Mouse (Mus musculus) central nervous system, embryonic 14 days (tissue): ENCODE data around the gene Ppp1r12a. TPM values are rescaled to one million over a fixed set of nuclear protein-coding genes. Genes with fewer than 3 reads are reported as not detected.

Experiments used
- polyA plus RNA-seq: library from polyadenylated mRNA; depleted of rRNA; stranded (reverse); fragments of >200 nt; gene quantifications from 2 replicates; pipeline ENCODE4 v1.2.3, GENCODE M21; 2012; rRNA removed

Ppp1r12a gene
- 63.3 and 64.5 TPM in 2 replicates for polyA plus RNA-seq

DNA sequence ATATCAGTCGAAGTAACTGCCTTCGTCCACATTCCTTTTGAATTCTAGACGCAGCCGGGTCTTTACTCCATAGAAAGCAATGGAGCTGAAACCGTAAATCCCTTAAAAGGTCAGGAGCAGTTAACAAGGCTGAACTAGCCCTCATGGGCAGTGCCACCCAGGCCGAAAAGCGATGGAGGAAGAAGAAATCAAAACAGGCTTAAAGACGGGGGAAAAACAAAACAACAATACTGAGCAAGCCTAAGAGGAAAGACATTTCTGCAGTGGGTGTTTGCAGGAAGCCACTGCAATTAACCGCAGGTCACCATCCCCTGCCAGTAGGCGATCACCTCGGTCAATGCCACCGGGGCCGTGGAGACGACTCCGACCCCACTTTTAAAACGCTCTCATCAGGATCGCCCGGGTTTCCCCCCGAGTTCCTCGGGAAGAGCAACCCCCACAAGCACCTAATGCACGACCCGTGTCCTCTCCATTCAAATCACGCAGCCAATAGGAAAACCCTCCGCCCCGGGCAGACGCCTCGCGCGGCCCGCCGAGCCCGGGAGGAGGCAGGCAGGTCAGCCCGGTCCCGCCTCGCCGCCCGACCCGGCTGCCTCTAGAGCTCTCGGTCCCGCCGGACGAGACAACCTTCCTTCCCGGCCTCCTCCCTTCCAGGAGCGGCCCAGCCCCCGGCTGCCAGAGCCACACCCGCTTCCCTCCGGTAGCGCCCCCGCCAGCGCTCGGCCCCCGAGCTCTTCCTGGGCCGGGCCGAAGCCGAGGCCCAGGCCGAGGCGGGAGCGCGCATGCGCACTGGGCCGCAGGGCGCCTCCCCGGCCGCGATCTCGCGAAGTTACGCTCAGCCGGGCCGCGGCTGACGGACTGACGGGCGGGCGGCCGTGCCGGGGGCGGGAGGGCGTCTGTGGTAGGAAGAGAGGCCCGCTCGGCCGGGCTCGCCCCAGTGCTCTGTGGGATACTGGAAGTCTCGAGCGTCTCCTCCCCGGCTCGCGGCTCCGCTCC, at the start of gene Ppp1r12a:
TSS of gene Ppp1r12a (plus strand) at position 933 of the 996 bp plus-strand sequence.

DNA sequence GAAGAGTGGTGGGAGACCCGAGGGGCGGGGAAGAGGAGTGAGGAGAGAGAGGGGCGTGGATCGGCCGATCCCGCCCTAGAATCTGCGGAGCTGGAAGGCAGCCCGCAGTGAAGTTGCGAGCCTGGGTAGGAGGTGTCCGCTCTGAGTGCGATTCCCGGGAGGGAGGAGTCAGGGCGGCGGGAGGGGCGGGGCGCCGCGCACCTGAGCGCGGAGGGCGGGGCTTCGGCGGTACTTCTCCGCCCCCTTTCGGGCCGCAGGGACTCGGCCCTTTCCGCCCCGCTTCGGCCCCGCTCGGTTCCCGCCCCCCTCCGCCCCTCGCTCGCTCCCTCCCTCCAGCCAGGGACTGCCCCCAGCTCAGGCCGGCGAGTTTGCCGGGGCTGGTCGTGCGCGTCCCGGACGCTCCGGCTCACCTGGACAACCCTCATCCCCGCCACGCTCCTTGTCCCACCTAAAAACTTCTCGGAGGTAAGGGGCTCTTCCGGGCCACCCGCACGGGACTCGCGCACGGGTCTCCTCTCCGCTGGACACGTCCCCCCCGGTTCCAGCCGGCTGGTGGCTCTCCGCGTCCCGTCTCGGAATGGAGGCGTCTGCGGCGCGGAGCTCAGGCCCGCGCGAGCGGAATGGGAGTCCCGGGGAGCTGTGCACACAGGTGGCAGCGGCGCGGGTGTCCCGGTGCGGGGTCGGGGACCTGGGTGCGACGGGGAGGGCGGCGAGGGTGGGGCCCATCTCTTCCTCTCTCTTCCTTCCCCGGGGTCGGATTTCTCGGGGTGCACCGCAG, 170.0 kb downstream of the Ppp1r12a start, which contains the start of gene Pawr:
TSS of gene Pawr (plus strand) at position 338 of the 778 bp plus-strand sequence.

Other genes with a start within 250 kb of the Ppp1r12a start
- 5.6 and 5.7 TPM in 2 replicates for gene Pawr, start 169.9 kb downstream of the Ppp1r12a start, polyA plus RNA-seq